Mouse (Mus musculus): ENCODE data around the gene Troap. TPM values are rescaled to one million over a fixed set of nuclear protein-coding genes. Genes with fewer than 3 reads are reported as not detected.

The Troap gene
- polyA plus RNA-seq, 1 experiment, result 18.6 TPM

- Histone ChIP-seq H3ac (ENCODE audit: control insufficient read depth, insufficient read length) (no peak within 1 kb of the TSS), H3K4me2 (ENCODE audit: low read depth) (peak within 1 kb of the TSS; percentile 85), H3K27me3 (ENCODE audit: control insufficient read depth, insufficient read depth, insufficient read length) (peaks cover 36% of the 10 kb centered on the region), H3K36me3 (ENCODE audit: control insufficient read depth, insufficient read depth) (no peaks in the 10 kb centered on the region), H3K4me3 (peak within 1 kb of the TSS; percentile 6), H3K79me2 (ENCODE audit: control insufficient read depth, insufficient read depth) (no peaks in the 10 kb centered on the region)
- TF ChIP-seq CEBPB (IDR thresholded peaks at IDR 0.05; ENCODE audit: insufficient read depth, poor library complexity, severe bottlenecking) (no peak), USF1 (IDR thresholded peaks at IDR 0.05; ENCODE audit: low read depth) (no peak), TCF12 (IDR thresholded peaks at IDR 0.05; ENCODE audit: insufficient read depth, poor library complexity, severe bottlenecking) (no peak), TCF3 (IDR thresholded peaks at IDR 0.05; ENCODE audit: insufficient read length, low read depth) (no peak), POLR2A (IDR thresholded peaks at IDR 0.05; ENCODE audit: insufficient read length, low read depth) (no peak), REST (IDR thresholded peaks at IDR 0.05; ENCODE audit: insufficient read depth, insufficient read length) (no peak), SRF (IDR thresholded peaks at IDR 0.05; ENCODE audit: control insufficient read depth, insufficient read length, low read depth) (no peak), MAX (IDR thresholded peaks at IDR 0.05; ENCODE audit: low read depth) (no peak), POLR2AphosphoS2 (IDR thresholded peaks at IDR 0.05; ENCODE audit: insufficient read length, low read depth) (no peak)
Observed at GRCm38 (mm10) chr15:99055040-99055439, 19.3 kb upstream of the Troap start, which contains the start of gene Prph. Prph (plus strand) TSS chr15:99055174.

GRCm38 (mm10) chr15:99055511-99055961, 18.8 kb upstream of the Troap start:
- peaks cover 39% of the 10 kb centered on the region for H3K27me3 ChIP-seq (ENCODE audit: control insufficient read depth, insufficient read depth, insufficient read length)

GRCm38 (mm10) chr15:99056332-99056731, 18.0 kb upstream of the Troap start:
- Histone ChIP-seq H3K4me3 (peak overlapping the region; percentile 6), H3K36me3 (ENCODE audit: control insufficient read depth, insufficient read depth) (no peaks in the 10 kb centered on the region), H3ac (ENCODE audit: control insufficient read depth, insufficient read length) (no peak overlapping the region), H3K79me2 (ENCODE audit: control insufficient read depth, insufficient read depth) (no peaks in the 10 kb centered on the region), H3K4me2 (ENCODE audit: low read depth) (peak overlapping the region; percentile 85), H3K27me3 (ENCODE audit: control insufficient read depth, insufficient read depth, insufficient read length) (peaks cover 46% of the 10 kb centered on the region)
- TF ChIP-seq MYOD1 (IDR thresholded peaks at IDR 0.05; ENCODE audit: control insufficient read depth in 1 of 3, insufficient read length in 2 of 3, low read depth in 2 of 3) (peak in 1 of 3 experiments; percentile 42), REST (IDR thresholded peaks at IDR 0.05; ENCODE audit: insufficient read depth, insufficient read length) (no peak), E2F4 (IDR thresholded peaks at IDR 0.05; ENCODE audit: insufficient read depth) (no peak), MYOG (IDR thresholded peaks at IDR 0.05; ENCODE audit: control insufficient read depth in 1 of 3, insufficient read depth in 1 of 3, insufficient read length in 2 of 3, low read depth in 2 of 3) (no peak)

More at GRCm38 (mm10) chr15:99055511-99055961, 18.8 kb upstream of the Troap start:
- peak overlapping the region; percentile 6 for H3K4me3 ChIP-seq
- H3K4me2 ChIP-seq (ENCODE audit: low read depth), result peak overlapping the region; percentile 85
- H3K79me2 ChIP-seq (ENCODE audit: control insufficient read depth, insufficient read depth), result no peaks in the 10 kb centered on the region
- no peak for TF ChIP-seq MYOD1 (IDR thresholded peaks at IDR 0.05; ENCODE audit: control insufficient read depth in 1 of 3, insufficient read length in 2 of 3, low read depth in 2 of 3)
- no peak for TF ChIP-seq TCF12 (IDR thresholded peaks at IDR 0.05; ENCODE audit: insufficient read depth, poor library complexity, severe bottlenecking)
- no peak for TF ChIP-seq USF1 (IDR thresholded peaks at IDR 0.05; ENCODE audit: low read depth)
- no peak for TF ChIP-seq MAX (IDR thresholded peaks at IDR 0.05; ENCODE audit: low read depth)
- no peak for TF ChIP-seq SRF (IDR thresholded peaks at IDR 0.05; ENCODE audit: control insufficient read depth, insufficient read length, low read depth)
- no peak for TF ChIP-seq POLR2A (IDR thresholded peaks at IDR 0.05; ENCODE audit: insufficient read length, low read depth)
- no peak for TF ChIP-seq CEBPB (IDR thresholded peaks at IDR 0.05; ENCODE audit: insufficient read depth, poor library complexity, severe bottlenecking)
- no peaks in the 10 kb centered on the region for H3K36me3 ChIP-seq (ENCODE audit: control insufficient read depth, insufficient read depth)
- no peak overlapping the region for H3ac ChIP-seq (ENCODE audit: control insufficient read depth, insufficient read length)

GRCm38 (mm10) chr15:99065557-99066165, 8.7 kb upstream of the Troap start:
- Histone ChIP-seq H3K4me2 (ENCODE audit: low read depth) (no peak overlapping the region), H3K79me2 (ENCODE audit: control insufficient read depth, insufficient read depth) (no peaks in the 10 kb centered on the region), H3K27me3 (ENCODE audit: control insufficient read depth, insufficient read depth, insufficient read length) (peaks cover 46% of the 10 kb centered on the region), H3K36me3 (ENCODE audit: control insufficient read depth, insufficient read depth) (no peaks in the 10 kb centered on the region), H3K4me3 (no peak overlapping the region), H3ac (ENCODE audit: control insufficient read depth, insufficient read length) (no peak overlapping the region)
- TF ChIP-seq E2F4 (IDR thresholded peaks at IDR 0.05; ENCODE audit: insufficient read depth) (no peak), MYOG (IDR thresholded peaks at IDR 0.05; ENCODE audit: control insufficient read depth in 1 of 3, insufficient read depth in 1 of 3, insufficient read length in 2 of 3, low read depth in 2 of 3) (no peak), POLR2AphosphoS2 (IDR thresholded peaks at IDR 0.05; ENCODE audit: insufficient read length, low read depth) (no peak)

- Histone ChIP-seq H3K36me3 (ENCODE audit: control insufficient read depth, insufficient read depth) (no peaks in the 10 kb centered on the region), H3K27me3 (ENCODE audit: control insufficient read depth, insufficient read depth, insufficient read length) (peaks cover 11% of the 10 kb centered on the region), H3K79me2 (ENCODE audit: control insufficient read depth, insufficient read depth) (peaks cover 13% of the 10 kb centered on the region), H3K4me3 (no peak overlapping the region), H3K4me2 (ENCODE audit: low read depth) (no peak overlapping the region), H3ac (ENCODE audit: control insufficient read depth, insufficient read length) (no peak overlapping the region)
- TF ChIP-seq E2F4 (IDR thresholded peaks at IDR 0.05; ENCODE audit: insufficient read depth), result no peak
Observed at GRCm38 (mm10) chr15:99071988-99072387, 2.4 kb upstream of the Troap start.
